Mouse (Mus musculus) hindbrain, embryonic 15.5 days (tissue): ENCODE results near the gene Vmp1. TPM values are rescaled to one million over a fixed set of nuclear protein-coding genes. Genes with fewer than 3 reads are reported as not detected.
A peak's percentile ranks its signal among the peaks of the same experiment; 100 is the strongest.

Experiments used
- ATAC-seq: fragments of 200-750 bp; cut with Nextera tagmentation; 2 replicates; pipeline ENCODE4 v1.8.0; 2017; ENCODE audit warnings: low read depth, moderate number of reproducible peaks, moderate TSS enrichment; ENCODE audit not compliant: low FRiP score
- H3K27ac ChIP-seq: fragments of 300-500 bp; sonication (generic); replicated peaks from 2 replicates; pipeline ENCODE4 v1.5.1; 2015; ENCODE audit warnings: mild to moderate bottlenecking, inconsistent platforms
- H3K27me3 ChIP-seq: fragments of 300-500 bp; sonication (generic); 2 replicates; pipeline ENCODE4 v1.6.1; 2015; ENCODE audit warnings: control low read depth, inconsistent platforms
- H3K36me3 ChIP-seq: fragments of 300-500 bp; sonication (generic); 2 replicates; pipeline ENCODE4 v1.6.1; 2015; ENCODE audit warnings: control low read depth, inconsistent platforms
- H3K4me1 ChIP-seq: fragments of 300-500 bp; sonication (generic); replicated peaks from 2 replicates; pipeline ENCODE4 v1.6.1; 2015; ENCODE audit warnings: control low read depth, inconsistent platforms
- H3K4me2 ChIP-seq: fragments of 300-500 bp; sonication (generic); 2 replicates; pipeline ENCODE4 v1.6.1; 2015; ENCODE audit warnings: moderate library complexity, mild to moderate bottlenecking, inconsistent platforms
- H3K4me3 ChIP-seq: fragments of 300-500 bp; sonication (generic); 2 replicates; pipeline ENCODE4 v1.5.1; 2015; ENCODE audit warnings: mild to moderate bottlenecking, inconsistent platforms
- H3K9ac ChIP-seq: fragments of 300-500 bp; sonication (generic); 2 replicates; pipeline ENCODE4 v1.6.1; 2015; ENCODE audit warnings: inconsistent platforms
- H3K9me3 ChIP-seq: fragments of 300-500 bp; sonication (generic); 2 replicates; pipeline ENCODE4 v1.6.1; 2016; ENCODE audit warnings: control low read depth, inconsistent platforms
- WGBS: fragments of 180-500 bp; shearing (Covaris S2); methylation state at CpG from one replicate; pipeline ENCODE4 v1.1.7; 2015; 5-methylcytosine and 5-hydroxymethylcytosine counted together
- polyA plus RNA-seq: library from polyadenylated mRNA; unstranded; fragments of >200 nt; fragmentation: Nextera tagmentation; extraction: Ambion mirVana; gene quantifications from 2 replicates; pipeline ENCODE4 v1.2.1, GENCODE M21; 2015

Vmp1 gene
- polyA plus RNA-seq, 1 experiment from 2014 or later = 114 TPM

DNA sequence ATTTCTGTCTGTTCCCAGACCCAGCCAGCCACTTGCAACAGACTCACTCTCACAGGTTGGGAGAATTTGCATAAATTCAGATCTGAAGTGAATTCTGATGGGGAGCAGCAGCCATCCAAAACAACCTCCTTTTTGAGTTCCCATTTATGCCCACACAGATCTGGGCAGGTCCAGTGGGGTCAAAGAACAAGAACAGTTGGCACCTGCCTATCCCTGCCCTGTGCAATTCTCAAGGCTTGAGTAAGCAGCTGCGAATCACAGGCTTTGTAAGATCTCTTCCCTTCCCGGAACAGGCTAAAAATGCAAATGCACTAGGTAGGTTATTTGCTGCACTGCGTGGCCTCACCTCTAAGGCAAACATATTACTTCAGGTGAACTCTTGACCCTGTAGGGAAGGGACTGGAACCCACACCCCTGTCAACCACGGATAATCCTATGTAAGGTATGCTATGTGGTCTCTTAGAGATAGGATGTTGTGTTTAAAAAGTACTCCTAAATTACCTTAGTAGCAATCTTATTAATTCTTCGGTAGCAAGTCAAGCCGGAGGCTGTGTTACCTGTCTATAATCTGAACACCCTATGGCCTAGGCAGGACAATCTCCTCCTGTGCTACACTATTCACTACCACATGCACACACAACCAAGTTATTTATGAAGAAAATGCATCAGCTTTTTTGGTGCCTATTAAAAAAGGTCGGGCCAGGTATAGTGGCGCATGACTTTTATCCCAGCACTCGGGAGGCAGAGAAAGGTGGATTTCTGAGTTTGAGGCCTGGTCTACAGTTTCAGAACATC lies 103.1 kb downstream of the Vmp1 start:
- no peak overlapping the region for H3K4me2 ChIP-seq
- ATAC-seq = no peak

GRCm38 (mm10) chr11:86579731-86580318 lies 103.8 kb downstream of the Vmp1 start:
- Histone ChIP-seq H3K27me3 (no peaks in the 10 kb centered on the region), H3K4me2 (no peak overlapping the region), H3K4me3 (no peak overlapping the region), H3K9ac (no peak overlapping the region), H3K9me3 (no peaks in the 10 kb centered on the region), H3K27ac (no peak overlapping the region), H3K36me3 (no peaks in the 10 kb centered on the region; the same call in 1 of the 2 replicates), H3K4me1 (no peaks in the 10 kb centered on the region)
- WGBS = 83% methylated on average over 10 of the region's 10 CpGs
- ATAC-seq = no peak

More for the DNA sequence above, 103.1 kb downstream of the Vmp1 start:
- Histone ChIP-seq H3K36me3 (no peaks in the 10 kb centered on the region; the same call in 1 of the 2 replicates), H3K9ac (no peak overlapping the region), H3K27ac (no peak overlapping the region), H3K4me1 (no peaks in the 10 kb centered on the region), H3K4me3 (no peak overlapping the region), H3K27me3 (no peaks in the 10 kb centered on the region), H3K9me3 (no peaks in the 10 kb centered on the region)
- WGBS = 90% methylated on average over 9 of the region's 9 CpGs

DNA sequence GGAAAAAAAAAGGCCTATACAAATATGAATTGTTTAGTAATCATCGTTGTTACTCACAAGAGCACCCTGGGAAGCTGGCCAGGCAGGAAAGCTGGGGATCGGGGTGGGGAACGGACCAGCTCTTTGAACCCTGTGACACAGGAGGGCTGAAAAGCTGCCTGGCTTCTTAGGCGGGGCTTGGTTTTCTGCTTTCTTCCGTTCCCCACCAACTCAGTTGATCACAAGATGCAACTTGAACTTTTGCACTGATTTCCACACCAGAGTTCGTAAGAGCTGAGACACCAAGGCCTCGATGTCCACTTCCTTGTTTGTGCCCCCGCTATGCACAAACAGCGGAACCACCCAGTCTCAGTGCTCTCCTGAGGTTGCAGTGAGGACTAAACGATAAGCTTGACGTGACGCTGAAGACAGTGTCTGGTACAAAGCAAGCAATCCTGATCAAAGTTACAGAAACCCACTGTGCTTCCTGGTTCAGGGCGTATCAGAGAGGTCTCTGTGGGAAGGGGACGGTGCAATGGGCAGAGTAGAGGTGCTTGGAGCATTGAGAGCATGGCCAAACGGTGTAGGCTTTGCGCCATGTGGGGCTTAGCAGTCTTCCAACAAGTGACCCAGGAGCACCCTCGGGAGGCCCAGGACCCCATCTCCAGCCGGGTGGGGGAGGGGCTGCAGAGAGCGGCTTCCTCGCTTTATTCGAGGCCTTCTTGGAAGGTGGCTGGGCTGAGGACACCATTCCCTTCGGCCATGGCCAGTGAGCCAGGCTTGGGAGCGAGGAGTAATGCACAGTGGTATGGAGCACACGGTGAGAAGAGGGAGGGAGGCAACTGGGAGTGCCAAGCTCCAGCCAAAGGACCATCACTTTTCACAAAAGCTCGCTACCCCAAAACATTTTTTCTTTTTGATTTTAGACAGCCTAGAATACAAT lies 104.6 kb downstream of the Vmp1 start:
- no peaks in the 10 kb centered on the region for H3K9me3 ChIP-seq
- no peaks in the 10 kb centered on the region; the same call in 1 of the 2 replicates for H3K36me3 ChIP-seq
- H3K27ac ChIP-seq = no peak overlapping the region
- no peak overlapping the region for H3K4me2 ChIP-seq
- WGBS = 80% methylated on average over 25 of the region's 25 CpGs
- no peak overlapping the region for H3K9ac ChIP-seq
- H3K4me1 ChIP-seq = no peaks in the 10 kb centered on the region
- no peaks in the 10 kb centered on the region for H3K27me3 ChIP-seq
- no peak overlapping the region for H3K4me3 ChIP-seq
- ATAC-seq = no peak

- 83% methylated on average over 6 of the region's 6 CpGs for WGBS
- ATAC-seq = no peak
- Histone ChIP-seq H3K9me3 (no peaks in the 10 kb centered on the region), H3K27me3 (no peaks in the 10 kb centered on the region), H3K27ac (0 out of 2 replicates have a peak overlapping the region, but pooled peaks have one; percentile 39), H3K4me3 (no peak overlapping the region), H3K36me3 (no peaks in the 10 kb centered on the region), H3K4me1 (no peaks in the 10 kb centered on the region), H3K9ac (no peak overlapping the region), H3K4me2 (no peak overlapping the region)
These were observed 105.4 kb downstream of the Vmp1 start for GRCm38 (mm10) chr11:86578106-86578808.

GRCm38 (mm10) chr11:86577231-86577630 lies 106.4 kb downstream of the Vmp1 start:
- Histone ChIP-seq H3K4me1 (no peaks in the 10 kb centered on the region), H3K27me3 (no peaks in the 10 kb centered on the region), H3K36me3 (no peaks in the 10 kb centered on the region), H3K27ac (0 out of 2 replicates have a peak overlapping the region, but pooled peaks have one; percentile 39), H3K9me3 (no peaks in the 10 kb centered on the region), H3K9ac (no peak overlapping the region), H3K4me2 (no peak overlapping the region), H3K4me3 (no peak overlapping the region)
- 82% methylated on average over 4 of the region's 4 CpGs for WGBS
- ATAC-seq = no peak

DNA sequence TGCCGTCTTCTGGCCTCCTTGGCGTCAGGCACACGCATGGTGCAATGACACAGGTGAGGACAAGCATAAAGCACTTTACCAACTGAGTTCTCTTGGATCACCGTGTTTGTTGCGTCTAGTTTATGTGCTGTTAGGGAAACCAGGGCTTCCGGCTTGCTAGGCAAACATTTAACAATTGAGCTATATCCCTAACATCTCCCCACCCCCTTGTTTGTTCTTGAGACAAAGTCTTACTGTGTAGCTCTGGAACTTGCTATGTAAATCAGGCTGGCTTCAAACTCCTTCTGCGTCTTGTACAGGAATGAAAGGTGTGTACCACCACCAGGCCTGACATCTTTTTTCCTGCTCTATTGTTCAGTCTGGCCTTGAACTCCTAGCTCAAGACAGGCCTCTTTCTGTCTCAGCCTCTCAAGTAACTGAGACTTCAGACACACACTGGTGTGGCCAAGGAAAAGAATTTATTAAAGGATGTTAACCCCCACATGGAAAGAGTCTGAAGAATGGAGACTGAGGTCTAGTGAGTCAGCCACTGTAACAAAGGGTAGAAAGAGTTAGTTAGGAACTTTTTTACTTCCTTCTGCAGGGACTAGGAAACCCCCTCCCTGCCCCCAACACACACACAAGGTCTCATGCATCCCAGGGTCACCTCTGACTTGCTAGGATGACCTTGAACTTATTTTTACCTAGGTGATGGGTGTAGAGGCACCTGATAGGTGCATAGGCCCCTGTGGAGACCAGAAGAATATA lies 107.8 kb downstream of the Vmp1 start:
- Histone ChIP-seq H3K9ac (no peak overlapping the region), H3K4me3 (no peak overlapping the region), H3K4me2 (no peak overlapping the region), H3K27me3 (no peaks in the 10 kb centered on the region), H3K36me3 (no peaks in the 10 kb centered on the region), H3K9me3 (no peaks in the 10 kb centered on the region), H3K4me1 (0 out of 2 replicates have a peak, but pooled peaks cover 4% of the 10 kb centered on the region), H3K27ac (no peak overlapping the region)
- WGBS = 80% methylated on average over 7 of the region's 7 CpGs
- ATAC-seq = no peak

GRCm38 (mm10) chr11:86574408-86574807 lies 109.2 kb downstream of the Vmp1 start:
- H3K4me2 ChIP-seq = no peak overlapping the region
- H3K27ac ChIP-seq = no peak overlapping the region
- H3K9ac ChIP-seq = no peak overlapping the region
- no peaks in the 10 kb centered on the region for H3K36me3 ChIP-seq
- no peak overlapping the region for H3K4me3 ChIP-seq
- H3K9me3 ChIP-seq = no peaks in the 10 kb centered on the region
- H3K4me1 ChIP-seq = 0 out of 2 replicates have a peak, but pooled peaks cover 4% of the 10 kb centered on the region
- 81% methylated on average over 2 of the region's 2 CpGs for WGBS
- ATAC-seq = no peak
- no peaks in the 10 kb centered on the region for H3K27me3 ChIP-seq

DNA sequence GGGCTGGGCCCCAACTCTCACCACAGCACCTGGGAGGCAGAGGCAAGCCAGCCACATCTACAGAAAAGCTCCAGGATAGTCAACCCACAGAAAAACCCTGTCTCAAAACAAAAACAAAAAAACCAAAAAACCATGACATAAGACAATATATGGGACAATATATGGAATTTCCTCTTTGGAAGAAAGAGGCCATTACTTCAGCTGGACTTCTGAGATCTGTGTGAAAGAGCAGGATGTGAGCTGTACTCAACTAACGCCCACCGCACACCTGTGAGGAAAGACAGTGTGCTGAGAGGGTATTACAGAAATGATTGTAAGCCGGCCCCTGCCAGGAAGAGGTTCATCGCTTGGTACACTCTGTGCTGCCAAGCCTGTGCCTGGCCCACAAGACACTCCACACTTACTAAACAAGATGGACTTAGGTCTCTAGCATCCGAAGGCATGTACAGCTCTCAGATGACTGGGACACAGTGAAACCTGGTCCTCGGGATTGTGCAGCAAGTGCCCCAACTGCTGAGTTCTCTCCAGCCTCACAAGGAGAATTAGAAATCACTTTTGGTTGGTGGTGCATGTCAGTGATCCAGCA lies 109.9 kb downstream of the Vmp1 start:
- Histone ChIP-seq H3K4me3 (no peak overlapping the region), H3K27ac (no peak overlapping the region), H3K36me3 (no peaks in the 10 kb centered on the region), H3K4me1 (0 out of 2 replicates have a peak, but pooled peaks cover 4% of the 10 kb centered on the region), H3K9me3 (no peaks in the 10 kb centered on the region), H3K4me2 (no peak overlapping the region), H3K27me3 (no peaks in the 10 kb centered on the region), H3K9ac (no peak overlapping the region)
- no peak for ATAC-seq
- WGBS = 88% methylated on average over 6 of the region's 6 CpGs

DNA sequence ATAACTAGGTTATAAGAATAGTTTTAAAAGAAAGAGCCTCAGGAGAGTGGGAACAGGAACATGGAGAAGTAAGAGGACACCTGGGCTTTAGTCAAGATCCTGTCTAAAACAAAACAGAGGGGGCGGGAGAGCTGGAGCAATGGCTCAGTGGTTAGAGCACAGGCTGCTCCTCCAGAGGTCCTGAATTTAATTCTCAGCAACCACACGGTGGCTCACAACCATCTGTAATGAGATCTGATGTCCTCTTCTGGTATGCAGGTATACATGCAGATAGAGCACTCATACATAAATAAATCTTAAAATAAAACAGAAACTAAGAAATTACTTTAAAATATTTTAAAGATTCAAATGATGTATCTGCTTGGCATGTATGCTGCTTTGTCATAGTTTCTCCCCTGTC lies 111.0 kb downstream of the Vmp1 start:
- Histone ChIP-seq H3K27me3 (no peaks in the 10 kb centered on the region), H3K36me3 (no peaks in the 10 kb centered on the region), H3K4me3 (no peak overlapping the region), H3K4me1 (0 out of 2 replicates have a peak, but pooled peaks cover 4% of the 10 kb centered on the region), H3K9me3 (no peaks in the 10 kb centered on the region), H3K27ac (no peak overlapping the region), H3K9ac (no peak overlapping the region), H3K4me2 (no peak overlapping the region)
- ATAC-seq = no peak
- 73% methylated on average over 2 of the region's 2 CpGs for WGBS

- H3K4me1 ChIP-seq = 0 out of 2 replicates have a peak, but pooled peaks cover 4% of the 10 kb centered on the region
- no peaks in the 10 kb centered on the region for H3K9me3 ChIP-seq
- H3K4me2 ChIP-seq = no peak overlapping the region
- H3K36me3 ChIP-seq = no peaks in the 10 kb centered on the region
- H3K9ac ChIP-seq = no peak overlapping the region
- no peak overlapping the region for H3K4me3 ChIP-seq
- H3K27me3 ChIP-seq = no peaks in the 10 kb centered on the region
- 76% methylated on average over 4 of the region's 4 CpGs for WGBS
- no peak for ATAC-seq
- no peak overlapping the region for H3K27ac ChIP-seq
These were observed 111.8 kb downstream of the Vmp1 start for GRCm38 (mm10) chr11:86571871-86572270.
